Mouse (Mus musculus) neural tube, embryonic 10.5 days (tissue): ENCODE measurements around the gene Fndc7.
"Not testable (repeated sequence)": the region's sequence is repeated elsewhere in the genome, so short reads cannot be mapped to it uniquely, and the experiment has no call there.

ENCODE experiments used
- DNase-seq: peaks from one replicate; pipeline ENCODE4 v3.0.0-alpha.2; 2017; ENCODE audit warnings: low spot score; ENCODE audit errors: extremely low spot score

The Fndc7 gene

GRCm38 (mm10) chr3:108887618-108887975 is 2.2 kb downstream of the Fndc7 start:
- DNase-seq = no peak

DNA sequence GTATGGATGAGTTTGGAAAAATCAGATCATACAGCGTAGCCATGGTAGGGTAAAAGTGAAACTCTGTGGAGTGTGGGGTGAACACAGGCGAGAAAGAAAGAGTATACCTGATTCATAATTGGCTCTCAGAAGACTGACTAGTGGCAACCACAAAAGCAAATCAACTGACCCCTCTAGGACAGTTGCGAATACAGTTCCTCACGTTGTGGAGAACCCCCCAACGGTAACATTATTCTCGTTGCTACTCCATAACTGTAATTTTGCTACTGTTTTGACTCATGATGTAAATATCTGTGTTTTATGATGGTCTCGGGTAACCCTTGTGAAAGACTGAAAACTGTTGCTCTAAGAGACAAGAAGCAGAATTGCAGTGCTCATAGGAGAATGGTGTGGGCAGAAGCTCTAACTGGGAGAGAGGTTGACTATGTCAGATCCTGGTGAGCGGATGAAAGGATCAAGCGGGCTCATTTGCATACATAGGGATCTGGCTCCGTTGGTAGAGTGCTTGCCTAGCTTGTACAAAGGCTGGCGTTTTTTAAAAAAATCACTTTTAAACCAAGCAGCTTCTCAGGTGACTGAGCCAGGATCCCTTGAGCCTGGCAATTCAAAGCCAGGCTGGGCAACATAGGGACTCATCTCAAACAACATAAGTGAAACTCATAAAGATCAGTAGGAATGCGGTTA is 2.7 kb downstream of the Fndc7 start:
- no peak for DNase-seq

DNA sequence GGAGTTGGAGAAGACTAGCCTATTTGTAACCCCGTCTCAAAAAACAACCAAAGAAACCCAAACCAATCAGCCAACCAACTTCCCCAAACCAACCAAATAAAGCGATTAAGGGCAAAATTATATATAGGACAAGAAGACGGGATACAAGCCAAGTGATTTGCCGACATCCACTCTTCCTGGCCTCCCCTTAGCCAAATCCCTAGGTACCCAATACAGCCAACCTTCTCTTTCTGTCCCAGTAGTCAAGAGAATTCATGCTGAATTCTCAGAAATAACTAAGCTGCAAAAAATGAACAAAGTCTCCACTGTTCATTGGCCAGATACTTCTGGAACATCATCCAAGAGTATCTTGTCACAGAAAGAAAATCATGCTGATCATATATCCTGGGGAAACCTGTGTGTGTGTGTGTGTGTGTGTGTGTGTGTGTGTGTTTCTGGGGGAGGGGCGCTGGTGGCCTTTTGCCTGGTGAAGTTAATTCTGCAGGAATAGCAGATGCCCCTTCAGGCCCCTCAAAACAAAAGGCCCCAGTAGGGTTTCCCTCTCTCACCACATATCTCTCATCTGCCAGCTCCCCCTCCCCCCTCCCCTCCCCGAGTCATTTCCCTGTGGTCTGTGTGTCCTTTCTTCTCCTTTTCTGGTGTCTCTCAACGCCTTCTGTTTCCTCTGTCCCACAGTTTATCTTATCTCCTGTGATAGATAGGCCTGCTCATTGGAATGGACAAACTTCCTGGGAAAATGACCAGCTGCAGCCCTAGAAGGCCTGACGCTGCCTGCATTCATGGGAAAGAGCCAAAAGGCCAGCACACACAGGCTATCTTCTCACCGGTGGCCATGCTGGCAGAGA is 3.9 kb downstream of the Fndc7 start:
- DNase-seq = peak; percentile 56

- DNase-seq = no peak
Measured at GRCm38 (mm10) chr3:108884706-108885289, 5.0 kb downstream of the Fndc7 start.

GRCm38 (mm10) chr3:108883067-108883466 is 6.7 kb downstream of the Fndc7 start:
- no peak for DNase-seq

DNA sequence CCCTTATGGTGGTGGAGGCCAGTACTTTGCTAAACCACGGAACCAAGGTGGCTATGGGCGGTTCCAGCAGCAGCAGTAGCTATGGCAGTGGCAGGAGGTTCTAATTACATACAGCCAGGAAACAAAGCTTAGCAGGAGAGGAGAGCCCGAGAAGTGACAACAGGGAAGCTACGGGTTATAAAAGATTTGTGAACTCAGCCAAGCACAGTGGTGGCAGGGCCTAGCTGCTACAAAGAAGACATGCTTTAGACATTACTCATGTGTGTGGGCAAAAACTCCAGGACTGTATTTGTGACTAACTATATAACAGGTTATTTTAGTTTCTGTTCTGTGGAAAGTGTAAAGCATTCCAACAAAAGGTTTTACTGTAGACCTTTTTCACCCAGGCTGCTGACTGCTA is 7.9 kb downstream of the Fndc7 start:
- DNase-seq = not testable (repeated sequence)

- peak; percentile 21 for DNase-seq
Measured at GRCm38 (mm10) chr3:108880544-108881507, 9.0 kb downstream of the Fndc7 start.

- DNase-seq = no peak
Measured at GRCm38 (mm10) chr3:108879836-108880435, 9.9 kb downstream of the Fndc7 start.

- DNase-seq = no peak
Measured at GRCm38 (mm10) chr3:108879129-108879528, 10.7 kb downstream of the Fndc7 start.

DNA sequence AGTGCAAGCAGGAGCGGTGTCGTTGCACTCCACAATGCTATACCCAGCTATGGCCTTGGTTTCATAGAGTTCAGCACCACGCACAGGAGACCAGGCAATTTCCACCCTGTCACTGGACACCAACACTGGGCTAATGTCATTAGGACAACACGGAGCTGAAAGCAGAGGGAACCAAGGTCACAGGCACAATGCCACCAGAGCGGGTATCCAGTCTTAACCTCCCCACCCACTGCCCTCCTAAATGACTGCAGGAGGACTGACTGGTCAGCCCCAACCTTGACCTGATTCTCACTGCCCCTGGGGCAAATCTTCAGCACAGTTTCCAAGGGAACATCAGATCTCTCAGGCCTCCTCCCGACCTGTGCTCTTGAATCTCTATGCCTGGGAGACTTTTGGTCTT is 19.2 kb downstream of the Fndc7 start:
- no peak for DNase-seq

DNA sequence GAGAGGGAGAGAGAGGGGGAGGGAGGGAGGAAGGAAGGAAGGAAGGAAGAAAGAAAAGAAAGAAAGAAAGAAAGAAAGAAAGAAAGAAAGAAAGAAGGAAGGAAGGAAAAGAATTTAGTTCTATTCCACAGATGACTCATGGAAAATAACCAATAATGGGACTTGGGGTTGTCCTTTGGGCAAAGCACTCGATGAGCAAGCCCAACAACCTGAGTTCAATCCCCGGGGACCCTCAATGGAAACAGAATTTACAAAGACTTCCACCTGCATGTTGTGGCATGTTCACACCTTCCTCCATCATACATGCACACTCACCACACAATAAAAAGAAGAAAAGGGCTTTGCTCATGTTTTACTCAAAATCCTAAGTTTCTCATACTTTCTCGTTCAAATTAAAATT is 22.4 kb downstream of the Fndc7 start:
- DNase-seq = no peak

DNA sequence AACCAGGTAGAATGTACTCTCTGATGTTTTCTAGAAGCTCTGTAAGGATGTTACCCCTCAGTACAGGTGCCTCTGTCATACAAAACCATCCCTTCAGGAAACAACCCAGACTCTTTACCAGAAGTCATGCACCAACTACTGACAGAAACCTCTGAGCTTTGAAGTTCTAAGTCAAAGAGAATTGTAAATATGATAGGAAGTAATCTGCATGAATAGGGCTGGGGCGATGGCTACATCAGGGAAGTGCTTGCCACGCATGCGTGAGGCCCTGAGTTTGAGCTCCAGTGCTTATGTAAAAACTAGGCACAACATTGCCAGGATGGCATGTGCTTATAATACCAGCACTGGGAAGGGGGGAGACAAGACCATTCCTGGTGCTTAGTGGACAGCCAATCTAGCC is 24.1 kb downstream of the Fndc7 start:
- DNase-seq = no peak

DNA sequence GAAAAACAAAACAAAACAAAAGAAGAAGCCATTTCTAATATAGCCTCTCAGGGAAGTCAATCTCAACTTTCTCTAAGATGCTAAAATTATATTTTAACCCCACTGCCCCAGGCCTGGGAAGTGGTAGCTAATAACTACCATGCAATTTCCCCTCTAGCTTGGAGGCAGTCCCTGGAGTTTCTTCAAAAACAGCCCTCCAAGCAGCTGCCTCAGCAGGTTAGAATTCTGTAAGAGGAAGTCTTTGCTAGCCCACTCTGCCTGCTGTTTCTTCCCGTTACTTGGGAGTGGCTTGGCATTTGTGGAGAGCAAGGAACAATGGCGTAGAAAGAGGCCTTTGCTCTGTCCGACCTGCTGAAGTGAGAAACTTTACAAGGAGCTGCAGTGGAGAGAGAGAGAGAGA is 24.7 kb downstream of the Fndc7 start:
- no peak for DNase-seq

GRCm38 (mm10) chr3:108863091-108863490 is 26.7 kb downstream of the Fndc7 start:
- DNase-seq = no peak

- DNase-seq = not testable (repeated sequence)
Measured at GRCm38 (mm10) chr3:108862282-108862681, 27.5 kb downstream of the Fndc7 start.

DNA sequence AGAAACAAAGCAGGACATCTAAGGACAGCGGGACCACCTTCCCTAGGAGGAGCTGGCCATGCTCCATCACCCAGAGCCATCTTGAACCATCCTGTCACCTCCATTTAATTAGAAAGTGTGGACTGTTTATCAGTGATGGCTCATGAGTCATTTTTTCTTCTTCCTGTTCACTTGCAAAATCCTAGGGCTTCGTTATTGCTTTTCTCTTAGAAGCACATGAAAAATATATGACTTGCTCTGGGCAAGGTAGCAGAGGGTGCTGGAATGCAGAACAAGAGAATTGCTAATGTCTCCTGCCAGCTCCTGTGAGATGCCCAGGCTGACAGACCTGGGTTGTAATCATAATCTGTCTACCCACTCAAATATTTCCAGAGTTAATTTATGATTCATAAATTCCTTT is 29.0 kb downstream of the Fndc7 start:
- no peak for DNase-seq

- peak; percentile 24 for DNase-seq
Measured at GRCm38 (mm10) chr3:108858231-108858770, 31.5 kb downstream of the Fndc7 start.

- DNase-seq = no peak
Measured at GRCm38 (mm10) chr3:108857714-108858113, 32.1 kb downstream of the Fndc7 start.

DNA sequence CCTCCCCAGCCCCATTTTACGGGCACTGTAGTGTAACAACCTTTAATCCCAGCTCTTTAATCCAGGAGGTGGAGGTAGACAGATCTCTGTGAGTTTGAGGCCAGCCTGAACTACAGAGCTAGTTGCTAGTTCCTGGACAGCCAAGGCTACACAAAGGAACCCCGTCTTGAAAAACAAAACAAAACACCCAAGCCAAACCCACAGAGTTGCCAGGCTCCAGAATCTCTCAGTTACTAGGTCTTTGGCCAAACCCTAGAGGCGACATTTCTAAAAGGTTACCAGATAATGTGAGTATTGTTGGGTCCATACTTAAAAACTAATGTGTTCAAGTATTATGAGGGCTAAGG is 32.7 kb downstream of the Fndc7 start:
- DNase-seq = no peak

GRCm38 (mm10) chr3:108856386-108857123 is 33.3 kb downstream of the Fndc7 start:
- DNase-seq = no peak
